Mouse (Mus musculus) liver, embryonic 14.5 days (tissue): ENCODE results near the gene Kcnj6.

Experiments used
- CTCF ChIP-seq: IDR thresholded peaks from 2 replicates; pipeline ENCODE4 v1.5.1; 2016; ENCODE audit warnings: antibody characterized with exemption, low read depth, control low read depth
- EP300 ChIP-seq: IDR thresholded peaks from 2 replicates; pipeline ENCODE4 v1.6.1; 2016; ENCODE audit warnings: antibody characterized with exemption, low read depth

DNA sequence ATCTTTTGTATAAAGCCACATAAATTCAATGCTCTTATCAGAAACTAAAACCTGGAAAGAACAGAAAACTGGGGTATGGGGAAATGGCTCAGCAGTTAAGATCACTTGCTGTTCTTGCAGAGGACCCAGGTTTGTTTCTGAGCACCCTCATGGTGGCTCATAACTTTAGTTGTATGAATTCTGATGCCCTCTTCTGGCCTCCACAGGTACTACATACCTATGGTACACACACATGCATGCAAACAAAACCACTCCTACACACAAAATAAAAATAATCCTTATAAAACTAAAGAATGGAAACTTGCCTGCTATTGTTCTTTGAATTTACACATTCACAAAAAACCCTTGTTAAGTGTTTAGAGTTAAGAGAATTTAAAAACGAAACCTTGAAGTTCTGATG, 131.7 kb downstream of the Kcnj6 start:
- TF ChIP-seq CTCF, result no peak
- no peak for TF ChIP-seq EP300
